Mouse (Mus musculus) ES-E14 (cell line): ENCODE data around the gene Iqgap1. TPM values are rescaled to one million over a fixed set of nuclear protein-coding genes. Genes with fewer than 3 reads are reported as not detected.

Source experiments
- DNase-seq: peaks from one replicate; pipeline ENCODE4 v3.0.0-alpha.2; 2013; ENCODE audit warnings: low read depth, low spot score
- H3K27ac ChIP-seq: 2 replicates; pipeline ENCODE4 v1.5.1; 2012; ENCODE audit warnings: low read depth, mild to moderate bottlenecking, low read length, moderate library complexity, mixed read lengths; ENCODE audit not compliant: poor library complexity, insufficient read depth, severe bottlenecking
- H3K36me3 ChIP-seq: 2 replicates; pipeline ENCODE4 v1.6.1; 2012; ENCODE audit warnings: mild to moderate bottlenecking, low read length, moderate library complexity, mixed read lengths; ENCODE audit not compliant: control insufficient read depth, poor library complexity, insufficient read depth, severe bottlenecking
- H3K4me1 ChIP-seq, 2 experiments: fragments of 150-350 bp in 1 of 2; sonication (generic) in 1 of 2; 2 replicates each; pipeline ENCODE4 v1.6.1; 2012; ENCODE audit warnings: low read length in 2 of 2, mild to moderate bottlenecking in 1 of 2, mixed read lengths in 1 of 2; ENCODE audit not compliant: control insufficient read depth in 2 of 2, insufficient read depth in 2 of 2, poor library complexity in 1 of 2
- H3K4me3 ChIP-seq, 2 experiments: fragments of 150-350 bp in 1 of 2; sonication (generic) in 1 of 2; 2 replicates each; pipeline ENCODE4 v1.5.1; 2012; ENCODE audit warnings: low read length in 2 of 2, low read depth in 1 of 2, mild to moderate bottlenecking in 1 of 2, mixed read lengths in 1 of 2; ENCODE audit not compliant: insufficient read depth in 1 of 2, poor library complexity in 1 of 2, severe bottlenecking in 1 of 2
- H3K9ac ChIP-seq: 2 replicates; pipeline ENCODE4 v1.6.1; 2012; ENCODE audit warnings: low read depth, mild to moderate bottlenecking, low read length, mixed read lengths; ENCODE audit not compliant: poor library complexity, insufficient read depth, severe bottlenecking
- H3K9me3 ChIP-seq: fragments of 150-350 bp; sonication (generic); 2 replicates; pipeline ENCODE4 v1.6.1; 2012; ENCODE audit warnings: low read depth, mild to moderate bottlenecking, low read length; ENCODE audit not compliant: control insufficient read depth, insufficient read depth
- CHD2 ChIP-seq: IDR thresholded peaks from 2 replicates; pipeline ENCODE4 v1.6.1; 2014; ENCODE audit warnings: mild to moderate bottlenecking, low read depth, low read length, inconsistent platforms
- HCFC1 ChIP-seq: IDR thresholded peaks from 2 replicates; pipeline ENCODE4 v1.6.1; 2012; ENCODE audit warnings: low read length, inconsistent platforms, borderline replicate concordance; ENCODE audit not compliant: insufficient read depth
- MAFK ChIP-seq: IDR thresholded peaks from 2 replicates; pipeline ENCODE4 v1.6.1; 2014; ENCODE audit warnings: mild to moderate bottlenecking, low read depth, low read length, inconsistent platforms; ENCODE audit not compliant: insufficient read depth
- ZC3H11A ChIP-seq: IDR thresholded peaks from 2 replicates; pipeline ENCODE4 v1.6.1; 2012; ENCODE audit warnings: low read depth, mild to moderate bottlenecking, inconsistent platforms, low read length, borderline replicate concordance
- ZNF384 ChIP-seq: IDR thresholded peaks from 2 replicates; pipeline ENCODE4 v1.6.1; 2012; ENCODE audit warnings: low read depth, low read length, inconsistent platforms
- in situ Hi-C, 2 experiments: fragments of 600-800 bp; cut with MboI; formaldehyde crosslinking; loops; one replicate each; pipeline ENCODE4 v1.15.1; 2025; ENCODE audit warnings: low sequenced_read_pairs in 2 of 2, inconsistent platforms in 1 of 2; ENCODE audit not compliant: unreplicated experiment in 2 of 2
- total RNA-seq: library from RNA; depleted of rRNA; stranded (reverse); fragments of 300-350 nt; gene quantifications from 2 replicates; pipeline ENCODE4 v1.2.3, GENCODE M21; 2012

The Iqgap1 gene
- total RNA-seq, 1 experiment, result 135 TPM

GRCm38 (mm10) chr7:80866514-80867147 is 40.9 kb upstream of the Iqgap1 start:
- H3K36me3 ChIP-seq, result no peaks in the 10 kb centered on the region
- no peak for DNase-seq

GRCm38 (mm10) chr7:80865521-80865920 is 39.7 kb upstream of the Iqgap1 start:
- TF ChIP-seq ZC3H11A, result no peak
- TF ChIP-seq HCFC1, result no peak
- no peak for TF ChIP-seq ZNF384
- TF ChIP-seq MAFK, result no peak
- TF ChIP-seq CHD2, result no peak
- no peak overlapping the region for H3K9ac ChIP-seq
- in situ Hi-C loops, result no loop called here

More at GRCm38 (mm10) chr7:80866514-80867147, 40.9 kb upstream of the Iqgap1 start:
- Histone ChIP-seq H3K4me3 (no peak overlapping the region), H3K27ac (no peak overlapping the region), H3K9ac (no peak overlapping the region), H3K4me1 (peaks cover 0 to 4% of the 10 kb centered on the region in 2 experiments; a peak in 1 of 4 replicates), H3K9me3 (no peaks in the 10 kb centered on the region)
- no peak for TF ChIP-seq CHD2
- in situ Hi-C loops, result no loop called here

GRCm38 (mm10) chr7:80864831-80865230 is 39.1 kb upstream of the Iqgap1 start:
- H3K27ac ChIP-seq, result no peak overlapping the region
- H3K36me3 ChIP-seq, result no peaks in the 10 kb centered on the region
- peaks cover 0 to 6% of the 10 kb centered on the region in 2 experiments; a peak in 1 of 4 replicates for H3K4me1 ChIP-seq
- in situ Hi-C loops, result no loop called here
- no peak for DNase-seq
- H3K9ac ChIP-seq, result no peak overlapping the region
- no peaks in the 10 kb centered on the region for H3K9me3 ChIP-seq
- TF ChIP-seq HCFC1 (no peak), ZNF384 (no peak), ZC3H11A (no peak), CHD2 (no peak), MAFK (no peak)
- H3K4me3 ChIP-seq, result no peak overlapping the region

More at GRCm38 (mm10) chr7:80865521-80865920, 39.7 kb upstream of the Iqgap1 start:
- Histone ChIP-seq H3K9me3 (no peaks in the 10 kb centered on the region), H3K4me3 (no peak overlapping the region), H3K36me3 (no peaks in the 10 kb centered on the region), H3K27ac (no peak overlapping the region), H3K4me1 (peaks cover 0 to 4% of the 10 kb centered on the region in 2 experiments; a peak in 1 of 4 replicates)
- no peak for DNase-seq

GRCm38 (mm10) chr7:80864151-80864550 is 38.4 kb upstream of the Iqgap1 start:
- Histone ChIP-seq H3K4me3 (no peak overlapping the region), H3K27ac (no peak overlapping the region), H3K9me3 (no peaks in the 10 kb centered on the region), H3K4me1 (peaks cover 0 to 6% of the 10 kb centered on the region in 2 experiments; a peak in 1 of 4 replicates), H3K36me3 (no peaks in the 10 kb centered on the region), H3K9ac (no peak overlapping the region)
- TF ChIP-seq HCFC1, result no peak
- no peak for TF ChIP-seq ZC3H11A
- no peak for TF ChIP-seq MAFK
- no peak for TF ChIP-seq CHD2
- TF ChIP-seq ZNF384, result no peak
- in situ Hi-C loops, result no loop called here
- DNase-seq, result no peak

- H3K36me3 ChIP-seq, result no peaks in the 10 kb centered on the region
- no peaks in the 10 kb centered on the region for H3K9me3 ChIP-seq
- no peak for DNase-seq
- no peak for TF ChIP-seq MAFK
- TF ChIP-seq ZC3H11A, result no peak
- TF ChIP-seq HCFC1, result no peak
- TF ChIP-seq CHD2, result no peak
- no peak for TF ChIP-seq ZNF384
- no peak overlapping the region for H3K4me3 ChIP-seq
- peaks cover 0 to 6% of the 10 kb centered on the region in 2 experiments; a peak in 1 of 4 replicates for H3K4me1 ChIP-seq
- in situ Hi-C loops, result no loop called here
- no peak overlapping the region for H3K9ac ChIP-seq
- no peak overlapping the region for H3K27ac ChIP-seq
Observed at GRCm38 (mm10) chr7:80863520-80863919, 37.7 kb upstream of the Iqgap1 start.
